Mouse (Mus musculus) brown adipose tissue, adult 24 weeks (tissue): ENCODE data around the gene Fam219a. TPM values are rescaled to one million over a fixed set of nuclear protein-coding genes. Genes with fewer than 3 reads are reported as not detected.

ENCODE experiments used
- H3K27ac ChIP-seq: fragments of 200-500 bp; replicated peaks from 2 replicates; pipeline ENCODE4 v1.5.1; 2012; ENCODE audit warnings: low read depth, mild to moderate bottlenecking, low read length
- H3K4me1 ChIP-seq: fragments of 200-500 bp; 2 replicates; pipeline ENCODE4 v1.6.1; 2012; ENCODE audit warnings: low read length, mixed read lengths; ENCODE audit not compliant: control insufficient read depth, insufficient read depth, insufficient read length
- H3K4me3 ChIP-seq: fragments of 200-500 bp; 2 replicates; pipeline ENCODE4 v1.5.1; 2012; ENCODE audit warnings: low read depth, mild to moderate bottlenecking, low read length, moderate library complexity; ENCODE audit not compliant: insufficient read depth
- polyA plus RNA-seq: library from polyadenylated mRNA; stranded (reverse); fragments of >200 nt; gene quantifications from 2 replicates; pipeline ENCODE4 v1.2.4, GENCODE M21; 2012; ENCODE audit not compliant: missing spikeins, insufficient read depth, insufficient read length

Fam219a gene
- polyA plus RNA-seq, 1 experiment: 6.8 TPM

GRCm38 (mm10) chr4:41492951-41493350 lies 76.4 kb downstream of the Fam219a start:
- Histone ChIP-seq H3K27ac (no peak overlapping the region), H3K4me1 (no peaks in the 10 kb centered on the region; the same call in 1 of the 2 replicates), H3K4me3 (no peak overlapping the region)

DNA sequence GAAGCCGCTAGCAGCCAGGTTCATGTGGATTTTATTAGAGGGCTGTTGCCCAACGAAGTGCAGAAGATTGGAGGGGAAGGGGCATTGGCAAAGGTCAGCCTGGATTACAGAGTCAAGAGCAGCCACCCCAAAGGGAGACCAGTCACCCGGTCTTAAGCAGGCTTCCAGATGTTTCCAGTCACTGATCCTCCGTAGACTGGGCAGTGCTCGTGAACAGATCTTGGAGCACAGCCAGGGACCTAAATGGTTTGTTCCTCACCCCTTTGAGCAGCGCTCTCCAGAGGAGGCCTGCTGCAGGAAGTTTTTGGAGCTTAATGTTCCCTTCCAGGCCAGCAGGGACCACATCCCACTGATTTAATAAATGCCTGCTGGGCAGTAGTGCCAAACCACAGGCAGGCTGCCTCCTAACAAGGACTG lies 87.7 kb downstream of the Fam219a start:
- Histone ChIP-seq H3K4me1 (peaks cover 14% of the 10 kb centered on the region), H3K4me3 (no peak overlapping the region), H3K27ac (no peak overlapping the region)

GRCm38 (mm10) chr4:41480254-41480653 lies 89.1 kb downstream of the Fam219a start:
- Histone ChIP-seq H3K4me1 (peaks cover 14% of the 10 kb centered on the region), H3K4me3 (no peak overlapping the region), H3K27ac (no peak overlapping the region)

- Histone ChIP-seq H3K4me1 (peaks cover 14% of the 10 kb centered on the region), H3K4me3 (no peak overlapping the region), H3K27ac (peak overlapping the region; percentile 31; the same call in 1 of the 2 replicates)
Observed at GRCm38 (mm10) chr4:41479456-41479804, 89.9 kb downstream of the Fam219a start.

DNA sequence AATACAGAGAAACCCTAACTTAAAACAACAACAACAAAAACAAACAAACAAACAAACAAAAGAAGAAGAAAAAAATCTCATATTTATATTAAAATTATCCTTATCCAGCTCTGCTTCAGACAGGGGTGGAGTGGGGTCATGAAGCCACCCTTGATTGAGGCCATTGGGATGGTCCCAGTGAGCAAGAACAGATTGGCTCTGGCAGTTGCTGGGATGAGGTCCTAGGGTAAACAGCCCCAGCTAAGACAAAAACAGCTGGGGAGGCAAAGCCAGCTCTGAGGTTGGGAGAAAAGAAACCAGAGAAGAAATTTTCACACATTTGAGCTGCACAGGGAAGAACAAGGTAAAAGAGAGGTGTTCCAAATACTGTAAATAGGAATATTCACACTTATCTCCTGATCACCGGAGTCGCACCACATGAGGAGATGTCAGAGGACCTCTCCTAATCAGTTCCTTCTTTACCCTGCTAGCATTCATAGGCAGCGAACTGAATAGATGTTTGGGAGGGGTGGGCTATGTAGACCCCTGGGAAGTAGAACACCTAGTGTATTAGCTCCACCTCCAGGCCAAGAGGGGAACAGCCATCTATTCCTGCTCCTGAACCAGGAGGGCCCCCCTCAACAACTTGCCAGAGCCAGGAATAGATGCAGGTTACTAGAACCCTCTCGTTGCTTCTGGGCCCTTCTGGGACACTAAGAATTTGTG lies 90.4 kb downstream of the Fam219a start:
- Histone ChIP-seq H3K4me1 (peaks cover 14% of the 10 kb centered on the region), H3K27ac (no peak overlapping the region), H3K4me3 (no peak overlapping the region)

DNA sequence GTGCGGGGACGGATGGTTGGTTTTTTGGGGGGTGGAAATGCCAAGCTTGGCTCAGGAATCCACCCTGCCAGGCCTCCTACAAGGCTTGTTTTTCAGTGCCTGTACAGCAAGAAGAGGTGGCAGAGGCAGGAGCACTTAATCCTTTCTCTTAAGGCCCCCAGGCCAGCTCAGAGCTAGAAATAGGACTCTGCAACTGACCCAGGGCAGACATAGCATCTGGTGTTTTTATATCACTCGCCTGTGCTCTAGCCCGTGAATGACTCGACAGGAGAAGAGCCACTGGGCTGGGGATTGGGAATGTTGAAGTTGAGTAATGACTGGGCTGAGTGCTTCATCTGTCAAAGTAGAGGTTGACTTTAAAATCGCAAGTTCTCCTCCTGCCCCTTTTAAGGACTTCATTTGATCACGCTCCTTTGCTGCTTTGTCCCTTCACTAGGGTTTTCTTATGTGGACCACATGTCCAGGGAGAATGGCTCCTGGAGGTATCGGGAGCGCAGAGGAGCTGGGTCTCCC lies 91.6 kb downstream of the Fam219a start:
- H3K27ac ChIP-seq: no peak overlapping the region
- peaks cover 14% of the 10 kb centered on the region for H3K4me1 ChIP-seq
- no peak overlapping the region for H3K4me3 ChIP-seq

- Histone ChIP-seq H3K4me1 (no peaks in the 10 kb centered on the region), H3K27ac (no peak overlapping the region), H3K4me3 (no peak overlapping the region)
Observed at GRCm38 (mm10) chr4:41471384-41471689, 98.0 kb downstream of the Fam219a start.

GRCm38 (mm10) chr4:41470684-41471383 lies 98.5 kb downstream of the Fam219a start:
- H3K27ac ChIP-seq: no peak overlapping the region
- H3K4me3 ChIP-seq: no peak overlapping the region
- H3K4me1 ChIP-seq: no peaks in the 10 kb centered on the region

- H3K4me3 ChIP-seq: no peak overlapping the region
- H3K4me1 ChIP-seq: no peaks in the 10 kb centered on the region
- H3K27ac ChIP-seq: no peak overlapping the region
Observed at GRCm38 (mm10) chr4:41470051-41470683, 99.2 kb downstream of the Fam219a start.

GRCm38 (mm10) chr4:41469199-41469598 lies 100.1 kb downstream of the Fam219a start:
- H3K27ac ChIP-seq: no peak overlapping the region

GRCm38 (mm10) chr4:41468396-41469080 lies 100.8 kb downstream of the Fam219a start:
- Histone ChIP-seq H3K4me1 (no peaks in the 10 kb centered on the region; the same call in 1 of the 2 replicates), H3K4me3 (no peak overlapping the region), H3K27ac (no peak overlapping the region)

More at GRCm38 (mm10) chr4:41469199-41469598, 100.1 kb downstream of the Fam219a start:
- H3K4me1 ChIP-seq: no peaks in the 10 kb centered on the region
- H3K4me3 ChIP-seq: no peak overlapping the region

Other genes with a start within 250 kb of the Fam219a start
- gene Ubap1, start 220.5 kb downstream of the Fam219a start, polyA plus RNA-seq: 52.4 and 56.3 TPM in 2 replicates
- 0.55 TPM in 1 of 2 replicates, not detected in the other for gene Kif24, start 104.7 kb downstream of the Fam219a start, polyA plus RNA-seq
- gene Nudt2, start 104.4 kb downstream of the Fam219a start, polyA plus RNA-seq: 60.1 and 71.7 TPM in 2 replicates
- gene AI464131, start 66.5 kb downstream of the Fam219a start, polyA plus RNA-seq: 8.7 and 13.8 TPM in 2 replicates
- gene 1110017D15Rik, start 52.2 kb downstream of the Fam219a start, polyA plus RNA-seq: not detected in 2 replicates
- not detected in 2 replicates for gene Dnaic1, start 237 bp upstream of the Fam219a start, polyA plus RNA-seq
- gene Enho, start 70.8 kb upstream of the Fam219a start, polyA plus RNA-seq: 1.8 TPM in 1 of 2 replicates, not detected in the other
- 5.5 and 8.4 TPM in 2 replicates for gene Cntfr, start 127.6 kb upstream of the Fam219a start, polyA plus RNA-seq
- gene Il11ra1, start 130.5 kb upstream of the Fam219a start, polyA plus RNA-seq: 53.3 and 56.1 TPM in 2 replicates
- gene Rpp25l, start 144.0 kb upstream of the Fam219a start, polyA plus RNA-seq: 9.0 and 13.5 TPM in 2 replicates
- 111 and 118 TPM in 2 replicates for gene Dctn3, start 153.6 kb upstream of the Fam219a start, polyA plus RNA-seq
- not detected in 2 replicates for gene Arid3c, start 161.6 kb upstream of the Fam219a start, polyA plus RNA-seq
- 30.4 and 38.3 TPM in 2 replicates for gene Galt, start 185.7 kb upstream of the Fam219a start, polyA plus RNA-seq
- gene Sigmar1, start 186.6 kb upstream of the Fam219a start, polyA plus RNA-seq: 44.1 and 48.4 TPM in 2 replicates
- gene Ccl27a, start 204.7 kb upstream of the Fam219a start, polyA plus RNA-seq: 39.4 and 50.0 TPM in 2 replicates